Mouse (Mus musculus): ENCODE measurements around the gene Efcab1.
A peak's percentile ranks its signal among the peaks of the same experiment; 100 is the strongest.
"Not testable (repeated sequence)": the region's sequence is repeated elsewhere in the genome, so short reads cannot be mapped to it uniquely, and the experiment has no call there.

Gene Efcab1

DNA sequence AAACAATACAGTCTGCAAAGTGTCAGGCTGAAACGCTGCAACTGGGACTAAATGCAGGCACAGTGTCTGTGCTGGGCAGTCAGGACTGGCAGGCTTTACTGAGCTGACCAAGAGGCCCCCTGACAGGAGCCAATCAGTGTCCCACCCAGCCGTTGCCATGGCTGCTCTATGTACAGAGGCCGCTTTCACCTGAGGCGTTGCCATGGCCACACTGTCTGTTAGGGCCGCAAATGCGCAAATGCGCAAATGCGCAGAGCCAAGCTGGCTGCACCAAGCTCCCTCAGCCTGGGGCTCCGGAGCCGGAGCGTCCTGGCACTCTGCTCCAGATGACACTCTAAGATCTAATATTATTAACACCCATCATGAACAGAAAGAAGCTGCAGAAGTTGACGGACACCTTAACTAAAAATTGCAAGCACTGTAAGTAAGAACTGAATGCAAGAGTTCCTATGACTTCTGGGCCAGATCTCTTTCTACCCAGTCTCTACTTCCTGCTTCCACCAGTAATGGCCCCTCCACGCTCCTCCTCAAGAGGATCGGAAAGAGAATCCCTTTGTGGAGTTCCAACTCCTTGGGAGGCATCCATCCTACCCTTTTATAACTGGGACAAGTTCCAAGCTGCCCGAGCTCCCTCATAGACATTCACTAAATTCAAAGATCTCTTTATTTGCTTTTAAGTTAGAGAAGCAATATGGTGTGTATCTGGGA is at the start of gene Efcab1:
Gene Efcab1 (plus strand): TSS at position 214 of the 708 bp plus-strand sequence.
- peak; percentile 13 for DNase-seq (ENCODE audit: low spot score)

DNA sequence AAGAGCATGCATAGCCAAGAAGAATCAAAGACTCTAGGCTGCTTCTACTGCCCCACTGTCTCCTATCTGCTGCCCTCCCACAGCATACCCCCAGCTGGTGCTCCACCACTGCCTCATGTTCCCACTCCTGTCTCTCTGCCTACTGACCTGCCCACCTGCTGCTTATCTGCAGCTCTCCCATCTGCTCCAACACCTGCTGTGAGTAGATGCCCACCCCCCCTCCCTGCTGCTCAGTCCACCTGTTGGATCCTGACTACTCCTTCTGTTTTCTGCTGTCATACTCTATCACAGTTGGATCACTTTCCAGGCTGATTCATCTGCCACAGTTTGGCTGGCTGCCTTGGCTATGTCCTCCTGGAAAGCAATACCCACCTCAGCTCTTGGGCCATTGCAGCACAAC is 47.0 kb upstream of the Efcab1 start:
- DNase-seq (ENCODE audit: low spot score): no peak

DNA sequence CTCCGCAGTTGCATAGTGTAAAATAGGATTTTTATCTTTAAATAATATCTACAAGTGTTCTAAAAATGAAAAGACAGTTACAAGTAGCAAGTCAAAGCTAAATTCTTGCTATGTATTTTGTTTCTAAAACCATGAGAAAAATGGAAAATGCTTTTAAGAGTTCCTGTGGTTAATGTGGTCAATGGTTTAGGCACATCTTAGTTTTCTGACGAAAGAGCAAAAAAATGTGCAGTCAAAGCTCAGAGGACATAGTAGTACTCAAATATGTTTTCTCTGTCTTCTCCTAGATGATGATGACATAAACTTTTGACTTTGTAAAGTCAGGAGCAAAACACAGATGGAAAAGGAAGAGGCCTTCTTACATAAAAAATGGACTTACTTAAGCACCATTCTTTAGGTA is 21.5 kb upstream of the Efcab1 start:
- no peak for DNase-seq (ENCODE audit: low spot score)

DNA sequence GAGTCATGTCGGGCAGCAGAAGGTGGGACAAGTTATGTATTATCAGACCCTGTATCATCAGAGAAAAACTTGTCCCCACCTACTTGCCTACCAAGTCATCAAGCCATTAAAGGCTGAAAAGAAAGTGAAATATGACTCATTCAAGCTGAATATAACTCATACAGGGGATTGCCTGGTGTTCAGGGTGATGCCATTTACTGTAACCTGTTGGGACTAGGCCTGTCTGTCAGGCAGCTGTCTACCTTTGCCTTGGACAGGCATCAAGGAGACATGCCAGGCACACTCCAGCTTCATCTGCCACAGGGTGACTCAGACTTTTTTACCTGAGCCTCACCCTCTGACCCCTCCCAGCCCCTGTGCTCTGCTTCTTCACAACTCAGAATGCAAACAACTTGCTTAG is 21.0 kb upstream of the Efcab1 start:
- no peak for DNase-seq (ENCODE audit: low spot score)

DNA sequence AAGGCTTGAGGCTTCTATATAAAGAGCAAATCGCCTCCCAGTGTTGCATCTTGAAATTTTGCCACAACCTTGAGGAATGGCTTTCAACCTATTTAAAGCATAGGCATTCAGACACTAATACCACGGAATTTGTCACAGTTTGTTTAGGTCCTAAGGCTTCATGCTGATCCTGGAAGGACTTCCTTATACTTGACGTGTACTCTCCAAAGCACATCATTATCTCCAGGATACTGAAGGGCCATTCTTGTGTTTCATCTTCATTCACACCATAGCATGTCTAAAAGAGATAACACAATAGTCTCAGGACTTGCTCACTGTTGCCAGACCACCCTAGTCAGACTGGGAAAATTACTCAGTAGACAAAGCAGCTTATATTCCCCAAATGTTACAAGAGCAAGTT is 13.9 kb upstream of the Efcab1 start:
- no peak for DNase-seq (ENCODE audit: low spot score)

DNA sequence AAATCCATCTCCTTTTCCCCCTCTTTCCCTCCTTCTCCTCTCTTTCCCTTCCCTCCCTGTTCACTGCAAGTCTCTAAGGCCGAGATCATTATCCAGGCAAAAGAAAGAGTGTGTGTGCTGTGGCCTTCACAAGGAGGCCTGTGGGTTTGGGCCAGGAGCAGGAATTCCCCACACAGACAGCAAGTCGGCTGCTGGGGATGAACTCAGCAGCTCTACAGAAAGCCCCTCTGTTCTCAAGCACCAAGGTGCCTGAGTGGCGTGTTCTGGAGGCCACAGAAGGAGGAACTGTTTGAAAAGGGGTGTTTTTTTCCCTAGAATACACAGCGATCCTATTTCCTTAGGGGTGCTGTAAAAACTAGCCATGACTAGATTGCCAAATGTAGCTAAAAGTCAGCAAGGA is 12.5 kb upstream of the Efcab1 start:
- DNase-seq (ENCODE audit: low spot score): no peak

DNA sequence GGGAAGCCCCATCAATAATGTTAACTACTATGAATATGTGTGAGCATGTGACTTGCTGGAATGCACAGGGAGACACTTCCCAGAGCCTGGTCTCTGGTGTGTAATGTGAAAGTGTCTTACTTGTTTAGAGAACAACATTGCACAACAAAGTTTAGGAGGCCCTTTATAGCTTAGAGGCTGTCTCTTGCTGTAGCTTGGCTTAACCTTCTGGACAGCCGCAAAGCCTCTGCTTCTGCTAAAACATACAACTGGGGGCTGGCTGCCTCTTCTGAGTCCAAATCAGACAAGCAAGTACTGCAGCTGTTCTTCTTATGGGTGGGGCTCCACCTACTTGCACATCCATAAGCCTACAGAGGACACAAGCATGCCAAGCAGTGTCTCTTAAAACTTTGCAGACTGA is 11.7 kb upstream of the Efcab1 start:
- no peak for DNase-seq (ENCODE audit: low spot score)

DNA sequence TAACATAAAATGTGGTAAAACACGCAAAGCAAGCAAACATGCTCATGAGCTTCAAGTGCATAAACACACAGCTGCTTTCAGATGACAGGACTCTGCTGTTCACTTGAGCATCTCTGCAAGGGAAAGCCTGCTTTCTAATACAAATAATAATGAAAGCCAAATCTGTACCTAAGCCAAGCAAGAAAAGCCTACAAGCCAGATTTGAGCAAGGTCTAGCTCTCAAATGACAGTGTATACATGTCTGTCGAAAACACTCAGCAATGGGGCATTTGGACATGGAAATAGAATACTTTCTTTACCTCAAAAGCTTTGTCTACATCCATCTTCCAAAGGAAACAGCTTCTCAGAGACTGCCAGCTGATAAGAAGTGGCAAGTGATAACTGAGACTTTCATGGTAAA is 10.9 kb upstream of the Efcab1 start:
- DNase-seq (ENCODE audit: low spot score): no peak

DNA sequence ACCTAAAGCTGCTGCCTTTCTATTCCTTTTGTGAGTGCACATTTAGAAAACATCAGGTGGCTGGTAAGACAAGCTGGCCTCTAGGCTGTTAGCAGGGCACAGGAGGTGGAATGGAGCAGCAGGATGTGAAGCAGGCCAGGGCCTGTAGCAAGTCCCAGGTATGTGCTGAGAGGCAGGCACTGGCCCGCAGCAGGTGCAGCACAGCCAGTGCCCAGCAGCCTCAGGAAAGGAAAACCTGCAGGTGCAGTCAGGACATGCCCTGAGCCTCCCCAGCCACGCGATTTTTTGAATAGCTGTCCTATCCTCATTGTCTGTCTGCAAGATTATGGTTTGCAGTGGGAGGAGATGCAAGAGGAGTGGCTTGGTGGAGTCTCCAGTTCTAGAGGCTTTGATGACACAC is 24.3 kb downstream of the Efcab1 start:
- DNase-seq (ENCODE audit: low spot score): not testable (repeated sequence)

DNA sequence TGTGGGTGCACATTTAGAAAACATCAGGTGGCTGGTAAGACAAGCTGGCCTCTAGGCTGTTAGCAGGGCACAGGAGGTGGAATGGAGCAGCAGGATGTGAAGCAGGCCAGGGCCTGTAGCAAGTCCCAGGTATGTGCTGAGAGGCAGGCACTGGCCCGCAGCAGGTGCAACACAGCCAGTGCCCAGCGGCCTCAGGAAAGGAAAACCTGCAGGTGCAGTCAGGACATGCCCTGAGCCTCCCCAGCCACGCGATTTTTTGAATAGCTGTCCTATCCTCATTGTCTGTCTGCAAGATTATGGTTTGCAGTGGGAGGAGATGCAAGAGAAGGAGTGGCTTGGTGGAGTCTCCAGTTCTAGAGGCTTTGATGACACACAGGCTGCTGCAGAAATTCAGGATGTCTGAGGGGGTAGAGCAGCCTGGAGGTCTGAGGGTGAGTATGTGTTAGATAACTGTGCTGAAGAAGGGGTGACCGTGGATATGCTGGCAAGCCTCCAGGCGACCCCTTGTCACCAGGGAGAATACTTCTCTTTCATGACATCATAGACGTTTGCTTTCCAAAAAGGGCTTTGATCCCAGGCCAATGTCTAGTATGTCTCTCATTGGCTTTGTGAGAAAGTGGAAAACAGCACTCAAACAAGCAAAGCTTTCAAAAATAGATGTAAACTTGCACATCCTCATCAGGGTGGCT is 30.2 kb downstream of the Efcab1 start:
- peak; percentile 18 for DNase-seq (ENCODE audit: low spot score)

DNA sequence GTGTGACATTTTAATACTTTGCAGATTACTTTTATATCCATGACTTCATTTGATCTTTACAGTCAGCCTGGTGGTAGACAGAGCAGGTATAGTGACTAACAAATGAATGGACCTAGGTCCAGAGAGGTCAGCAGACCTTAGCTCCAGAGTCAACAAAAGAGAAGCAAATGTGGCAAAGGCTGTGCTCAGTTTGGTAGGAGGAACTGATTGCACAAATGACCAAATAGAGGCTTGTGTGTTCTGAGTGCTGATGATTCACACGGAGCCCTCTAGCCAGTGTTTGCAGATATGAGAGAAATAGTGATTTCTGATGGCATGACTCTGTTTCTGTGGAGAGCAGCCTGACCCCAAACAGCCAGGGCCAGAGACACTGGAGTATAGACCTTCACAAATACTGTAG is 33.1 kb downstream of the Efcab1 start:
- no peak for DNase-seq (ENCODE audit: low spot score)

DNA sequence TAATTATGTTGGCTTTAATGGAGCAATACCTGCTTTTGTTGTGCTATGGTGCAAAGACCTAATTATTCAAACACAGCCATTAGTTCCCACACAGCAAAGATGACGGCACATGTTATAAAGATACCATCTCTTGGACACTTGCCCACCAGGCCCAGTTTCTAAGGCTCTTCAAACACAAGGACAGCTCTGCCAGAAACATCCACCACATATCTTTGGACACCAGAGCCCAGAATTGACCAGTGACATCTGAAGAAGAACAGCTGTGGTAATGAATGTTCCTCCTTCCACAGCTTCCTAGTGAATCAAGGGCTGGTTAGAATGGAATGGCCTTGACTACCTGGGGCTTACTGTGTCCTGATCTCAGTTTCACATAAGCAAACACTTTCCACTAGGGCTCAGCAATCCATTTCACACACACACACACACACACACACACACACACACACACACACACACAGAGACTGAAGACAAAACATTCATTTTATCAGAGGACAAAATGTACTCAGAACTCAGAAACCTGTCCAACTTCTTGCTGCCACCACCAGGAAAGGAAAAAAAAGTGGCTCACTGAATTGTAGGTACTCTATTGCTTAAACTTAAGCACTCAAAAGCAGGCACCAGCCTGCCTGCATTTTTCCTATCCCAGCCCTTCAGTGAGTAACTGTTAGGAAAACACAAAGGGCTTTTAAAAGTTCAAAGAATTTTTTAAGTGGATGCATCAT is 33.7 kb downstream of the Efcab1 start:
- peak; percentile 34 for DNase-seq (ENCODE audit: low spot score)

DNA sequence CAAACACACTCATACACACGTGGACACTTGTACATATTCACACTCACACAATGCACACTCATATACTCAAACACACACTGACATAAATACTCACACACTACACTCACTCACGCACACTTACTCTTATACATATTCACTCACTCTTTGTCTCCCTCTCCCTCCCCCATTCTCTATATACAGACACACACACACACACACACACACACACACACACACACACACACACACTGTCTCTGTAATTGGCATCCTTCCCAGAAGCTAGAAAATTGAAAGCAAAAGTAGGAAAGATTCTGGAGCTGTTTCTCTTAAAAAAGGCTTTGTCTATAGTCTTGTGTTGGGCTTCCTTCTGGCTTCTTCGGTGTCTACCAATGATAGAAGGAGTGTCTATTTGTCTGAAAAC is 34.5 kb downstream of the Efcab1 start:
- DNase-seq (ENCODE audit: low spot score): peak; percentile 3

DNA sequence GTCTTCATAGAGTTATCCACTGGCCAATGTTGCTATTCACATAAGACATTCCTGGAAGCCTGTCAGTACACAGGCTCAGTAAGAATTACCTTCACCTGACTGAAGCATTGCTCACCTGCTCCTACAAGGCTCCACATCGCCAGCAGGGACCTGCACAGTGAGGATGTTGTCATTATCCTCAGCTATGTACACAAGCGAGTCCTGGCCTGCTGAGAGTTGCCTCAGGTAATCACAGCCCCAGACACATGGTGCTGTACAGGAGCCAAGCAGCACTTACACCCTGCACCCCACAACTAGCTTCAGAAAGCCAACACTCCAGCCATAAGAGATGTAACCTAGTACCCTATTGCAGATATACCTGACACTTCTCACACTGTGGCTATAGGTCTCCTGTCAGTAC is 37.1 kb downstream of the Efcab1 start:
- no peak for DNase-seq (ENCODE audit: low spot score)

DNA sequence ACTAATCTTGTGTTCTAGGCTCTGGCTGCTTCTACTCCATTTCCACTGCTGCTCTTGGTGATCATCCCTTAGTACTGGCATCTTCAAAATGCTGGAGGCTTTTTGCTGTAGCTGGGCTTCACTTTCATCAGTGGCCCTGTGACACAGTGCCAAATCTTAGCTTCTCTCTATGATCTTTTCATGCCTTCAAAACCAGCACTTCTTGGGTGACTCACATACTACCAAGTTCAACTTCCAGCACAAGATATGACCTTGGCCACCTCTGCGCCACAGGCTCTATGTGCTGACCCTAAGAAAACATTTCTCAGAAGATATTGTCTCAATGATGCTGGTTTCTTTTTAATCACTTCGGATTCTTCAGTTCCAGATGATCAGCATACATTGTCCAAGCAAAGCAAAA is 41.2 kb downstream of the Efcab1 start:
- not testable (repeated sequence) for DNase-seq (ENCODE audit: low spot score)

DNA sequence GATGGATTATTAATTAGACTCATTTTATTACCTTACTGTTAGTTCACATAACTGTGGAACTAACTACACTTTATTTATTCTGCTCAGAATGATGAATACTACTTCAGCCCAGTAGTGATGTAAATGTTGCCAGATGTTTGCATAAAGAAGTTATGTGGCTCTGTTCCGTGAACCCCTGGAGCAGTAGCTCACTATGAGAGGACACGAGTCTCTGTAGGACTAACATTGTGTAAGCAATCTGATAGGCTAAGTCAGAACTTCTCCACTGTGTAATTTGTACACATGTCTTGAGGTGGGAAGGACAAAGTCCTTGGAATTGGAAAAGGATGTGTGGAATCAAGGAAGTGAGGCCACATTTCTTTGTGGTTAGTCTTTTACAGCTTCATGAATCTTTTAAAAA is 45.5 kb downstream of the Efcab1 start:
- DNase-seq (ENCODE audit: low spot score): no peak

DNA sequence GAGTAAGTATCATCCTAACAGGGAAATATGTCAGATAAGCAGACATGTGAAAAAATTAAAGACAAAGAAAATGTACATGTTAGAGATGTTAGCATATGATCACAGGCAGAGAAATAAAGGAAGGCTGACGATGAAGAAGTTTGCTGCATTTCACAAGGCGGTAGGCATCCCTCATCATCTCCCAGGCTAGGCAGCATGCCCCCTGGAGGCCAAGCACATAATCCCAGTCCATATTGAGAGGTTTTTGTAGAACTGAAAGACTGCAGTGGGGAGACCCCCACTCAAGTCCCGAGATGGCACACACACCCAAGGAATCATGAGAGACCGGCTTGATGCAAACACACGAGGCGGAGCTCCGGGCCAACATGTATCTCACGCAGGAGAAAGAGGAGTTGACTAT is 53.3 kb downstream of the Efcab1 start:
- DNase-seq (ENCODE audit: low spot score): no peak

DNA sequence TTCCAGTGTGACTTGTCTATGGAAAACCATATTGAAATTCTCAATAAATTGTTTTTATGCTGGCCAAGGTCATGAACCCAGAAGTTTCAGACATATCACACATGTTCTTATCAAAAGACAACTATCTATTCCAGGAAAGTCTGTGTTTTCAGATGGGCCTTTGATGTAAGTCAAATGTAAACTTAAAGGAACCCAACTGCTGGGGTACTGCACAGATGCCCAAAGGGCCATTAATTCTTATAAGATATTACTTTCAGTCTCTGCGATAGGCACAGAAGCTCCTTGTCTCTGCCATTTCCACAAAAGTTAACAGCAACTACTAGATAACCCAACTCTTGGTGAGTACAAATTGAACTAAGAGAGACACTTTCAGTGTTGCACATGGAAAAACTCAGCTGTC is 67.3 kb downstream of the Efcab1 start:
- DNase-seq (ENCODE audit: low spot score): no peak

DNA sequence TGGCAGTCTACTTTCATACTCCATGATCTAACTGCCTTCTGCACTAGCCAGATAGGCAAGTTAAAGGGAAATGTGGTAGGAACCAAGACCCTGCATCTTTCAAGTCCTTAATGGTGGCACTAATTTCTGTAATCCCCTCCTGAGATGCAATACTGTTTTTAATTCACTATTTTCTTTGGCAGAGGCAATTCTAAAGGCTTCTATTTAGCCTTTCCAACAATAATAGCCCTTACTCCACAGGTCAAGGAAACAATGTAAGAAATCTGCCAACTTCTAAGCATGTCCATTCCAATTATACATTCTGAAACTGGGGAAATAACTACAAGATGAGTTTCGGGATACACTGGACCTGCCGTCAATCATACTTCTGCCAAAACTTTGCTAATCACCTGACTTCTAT is 72.8 kb downstream of the Efcab1 start:
- DNase-seq (ENCODE audit: low spot score): no peak

DNA sequence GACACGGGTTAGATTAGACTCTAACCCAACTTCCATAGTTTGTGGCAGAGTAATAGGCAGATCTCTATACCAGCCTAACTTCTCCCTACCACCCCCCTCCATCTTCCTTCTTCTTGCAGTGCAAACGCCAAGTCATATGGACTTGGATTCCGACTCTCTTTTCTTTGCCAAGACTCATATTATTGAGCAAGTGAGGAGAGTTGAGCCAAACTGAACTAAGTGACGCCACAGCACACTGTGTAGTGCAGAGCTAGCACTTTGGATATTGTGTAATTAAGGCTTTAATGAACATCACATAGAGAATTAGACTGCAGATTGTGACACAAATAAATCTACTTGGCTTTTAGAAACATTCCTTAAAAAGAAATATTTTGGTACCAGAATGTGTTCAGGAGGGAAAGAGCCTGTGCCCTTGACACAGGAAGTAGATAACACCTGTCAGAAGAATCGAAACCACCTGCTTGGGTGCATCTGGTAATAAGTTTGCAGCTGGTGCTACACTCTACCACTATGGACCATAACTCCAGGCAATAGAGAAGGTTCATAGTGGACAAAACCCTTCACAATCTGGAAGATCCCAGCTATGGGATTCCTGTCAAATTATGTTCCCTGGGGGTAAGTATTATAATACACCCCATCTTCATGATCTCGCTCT is 83.3 kb downstream of the Efcab1 start:
- no peak for DNase-seq (ENCODE audit: low spot score)

DNA sequence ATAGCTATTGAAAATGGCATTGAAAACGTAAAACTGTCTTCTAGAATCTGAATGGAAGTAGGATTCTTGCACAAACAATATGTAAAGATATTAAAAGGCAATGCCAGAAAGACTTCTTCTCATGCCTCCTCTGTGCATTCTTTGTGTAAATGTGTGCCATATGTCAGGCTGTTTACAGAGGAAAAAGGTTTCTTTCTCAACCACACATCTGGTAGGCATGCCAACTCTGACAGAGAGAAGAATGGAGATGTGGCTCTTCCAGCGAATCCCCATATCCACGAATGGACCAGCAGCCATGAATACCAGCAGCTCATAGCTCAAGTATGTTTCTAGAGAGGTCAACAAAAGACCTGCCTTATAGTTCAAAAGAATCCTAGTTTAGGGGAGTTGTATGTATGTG is 84.6 kb downstream of the Efcab1 start:
- DNase-seq (ENCODE audit: low spot score): no peak

DNA sequence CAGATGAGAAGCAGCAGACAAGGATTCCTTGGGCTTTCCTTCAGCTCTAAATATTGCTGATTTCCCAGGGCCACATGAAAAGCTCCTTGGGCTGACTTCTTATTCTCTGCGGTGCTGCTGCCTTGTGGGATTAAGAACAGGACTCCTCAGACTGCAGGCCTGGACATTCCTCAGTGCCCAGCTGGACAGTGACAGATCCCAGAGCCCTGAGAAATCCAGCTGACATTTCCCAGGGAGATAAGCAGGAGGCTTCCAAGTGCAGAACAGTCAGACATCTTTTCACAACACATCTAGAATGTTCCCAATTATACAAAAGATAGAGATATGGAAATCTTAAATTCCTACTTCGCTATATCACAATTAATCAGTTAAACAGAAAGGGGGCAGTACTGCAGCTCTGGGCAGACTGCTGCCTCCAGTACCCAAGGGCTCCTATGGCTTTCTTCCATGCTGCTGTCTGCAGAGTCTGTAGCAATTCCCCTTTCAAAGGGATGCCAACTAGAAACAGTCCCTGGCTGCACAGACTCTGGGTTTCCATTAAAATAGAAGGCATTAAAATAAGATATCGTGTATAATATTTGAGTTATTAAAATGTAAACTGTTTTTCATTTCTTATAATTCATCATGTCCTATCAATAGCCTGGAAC is 86.2 kb downstream of the Efcab1 start:
- no peak for DNase-seq (ENCODE audit: low spot score)

Data from ovary, postnatal 14 days (tissue).